Mouse (Mus musculus): ENCODE measurements at regions not wholly inside any gene's neighbourhood (a gene's known extent, or its start where the extent isn't known, plus 50 kb on each side); places are given as distances from the start of the nearest gene placed in this dataset.

DNA sequence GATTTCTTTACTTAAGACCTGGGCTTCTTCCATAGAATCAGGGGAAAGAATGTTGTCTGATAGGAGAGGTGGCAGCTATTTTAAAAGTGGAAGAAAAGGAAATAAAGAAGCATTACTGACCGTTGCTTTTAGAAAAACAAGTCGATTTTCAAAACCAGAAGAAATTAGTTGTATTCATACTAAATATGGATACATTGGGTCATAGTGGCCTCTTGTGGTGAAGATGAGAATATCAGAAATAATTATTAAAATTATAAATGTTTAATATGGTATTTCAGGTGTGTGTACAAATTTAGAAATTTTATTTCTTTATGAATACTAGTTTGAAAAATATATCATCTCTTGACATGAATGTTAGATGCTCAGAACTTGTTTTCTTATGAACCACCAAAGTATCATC is 304.7 kb downstream of the Trib2 start:
- TF ChIP-seq CTCF (IDR thresholded peaks at IDR 0.05; ENCODE audit: low read depth, low read length) = no peak
- no peak for TF ChIP-seq POLR2A (IDR thresholded peaks at IDR 0.05; ENCODE audit: extremely low read depth, insufficient read depth, low read length)

All from liver, adult 2 months (tissue).